Mouse (Mus musculus): ENCODE data around the gene Akt2.

Gene Akt2

GRCm38 (mm10) chr7:27591266-27592216 lies at the start of gene Akt2:
Akt2 (plus strand) TSS chr7:27591552.
- no peak for TF ChIP-seq GATA4 (IDR thresholded peaks at IDR 0.05; ENCODE audit: insufficient replicate concordance, low read length)

- no peak for TF ChIP-seq GATA4 (IDR thresholded peaks at IDR 0.05; ENCODE audit: insufficient replicate concordance, low read length)
Observed at GRCm38 (mm10) chr7:27541922-27542321, 49.4 kb upstream of the Akt2 start.

DNA sequence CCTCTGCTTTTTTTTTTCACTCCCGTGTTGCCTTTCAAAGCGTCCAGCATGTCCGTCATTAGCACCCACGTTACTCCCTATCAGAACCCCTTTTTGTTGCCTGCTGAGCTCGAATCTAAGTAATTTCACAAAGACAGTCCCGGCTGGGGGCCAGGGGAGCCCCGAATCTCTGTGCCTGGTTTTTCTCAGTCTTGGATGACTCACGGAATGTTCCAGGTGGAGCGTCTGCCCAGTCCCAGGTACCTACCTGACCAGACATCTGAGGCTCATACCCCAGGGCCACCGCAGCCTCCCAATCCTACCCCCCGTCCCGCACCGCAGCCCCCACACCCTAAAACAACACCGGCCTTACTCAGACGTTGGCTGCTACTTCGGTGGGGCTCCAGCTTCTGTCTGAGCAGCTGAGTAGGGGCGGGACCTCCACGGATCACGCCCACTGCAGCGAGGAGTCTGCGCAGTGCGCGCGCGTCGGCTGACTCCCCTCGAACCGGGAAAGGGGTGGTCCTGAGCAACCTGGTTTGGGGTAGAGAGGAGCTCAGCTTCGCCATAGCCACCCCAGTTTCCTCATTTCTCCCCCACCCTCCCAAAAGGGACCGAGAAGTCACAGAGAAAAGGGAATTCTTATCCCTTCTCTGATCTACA lies 48.8 kb upstream of the Akt2 start:
- TF ChIP-seq GATA4 (IDR thresholded peaks at IDR 0.05; ENCODE audit: insufficient replicate concordance, low read length): no peak

DNA sequence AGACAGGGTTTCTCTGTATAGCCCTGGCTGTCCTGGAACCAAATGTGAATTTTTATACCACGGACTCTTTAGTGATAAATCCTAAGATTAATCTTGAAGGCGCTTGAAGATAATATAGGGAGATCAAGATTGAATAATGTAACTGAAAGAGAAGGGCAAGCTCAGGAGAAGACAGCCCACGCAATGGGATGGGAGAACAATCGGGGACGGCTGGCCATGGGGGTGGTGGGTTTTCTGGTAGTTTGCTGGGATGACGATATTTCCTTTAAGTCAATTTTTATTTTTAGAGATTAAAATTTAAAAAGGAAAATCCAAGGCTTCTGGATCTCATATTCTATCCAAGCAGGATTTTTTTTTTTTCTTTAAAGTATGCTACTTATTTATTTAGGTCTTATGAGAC lies 48.3 kb upstream of the Akt2 start:
- TF ChIP-seq GATA4 (IDR thresholded peaks at IDR 0.05; ENCODE audit: insufficient replicate concordance, low read length): no peak

DNA sequence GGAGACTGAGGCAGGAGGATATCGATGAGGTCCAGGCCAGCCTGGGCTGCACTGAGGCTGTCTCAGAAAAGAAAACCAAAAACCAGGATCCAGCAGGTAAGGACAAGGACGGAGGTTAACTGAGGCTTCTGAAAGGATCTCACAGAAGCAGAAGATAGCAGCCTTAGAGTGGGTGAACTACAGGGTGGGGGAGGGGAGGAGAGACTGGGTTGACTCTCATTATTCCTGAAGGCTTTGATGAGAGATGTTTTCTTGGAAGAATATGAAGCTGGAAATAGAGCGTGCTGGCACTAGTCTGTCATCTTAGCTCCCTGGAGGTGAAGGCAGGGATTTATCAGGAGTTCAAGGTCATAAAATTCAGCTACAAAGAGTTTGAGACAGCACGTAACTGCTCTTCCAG lies 47.5 kb upstream of the Akt2 start:
- no peak for TF ChIP-seq GATA4 (IDR thresholded peaks at IDR 0.05; ENCODE audit: insufficient replicate concordance, low read length)

DNA sequence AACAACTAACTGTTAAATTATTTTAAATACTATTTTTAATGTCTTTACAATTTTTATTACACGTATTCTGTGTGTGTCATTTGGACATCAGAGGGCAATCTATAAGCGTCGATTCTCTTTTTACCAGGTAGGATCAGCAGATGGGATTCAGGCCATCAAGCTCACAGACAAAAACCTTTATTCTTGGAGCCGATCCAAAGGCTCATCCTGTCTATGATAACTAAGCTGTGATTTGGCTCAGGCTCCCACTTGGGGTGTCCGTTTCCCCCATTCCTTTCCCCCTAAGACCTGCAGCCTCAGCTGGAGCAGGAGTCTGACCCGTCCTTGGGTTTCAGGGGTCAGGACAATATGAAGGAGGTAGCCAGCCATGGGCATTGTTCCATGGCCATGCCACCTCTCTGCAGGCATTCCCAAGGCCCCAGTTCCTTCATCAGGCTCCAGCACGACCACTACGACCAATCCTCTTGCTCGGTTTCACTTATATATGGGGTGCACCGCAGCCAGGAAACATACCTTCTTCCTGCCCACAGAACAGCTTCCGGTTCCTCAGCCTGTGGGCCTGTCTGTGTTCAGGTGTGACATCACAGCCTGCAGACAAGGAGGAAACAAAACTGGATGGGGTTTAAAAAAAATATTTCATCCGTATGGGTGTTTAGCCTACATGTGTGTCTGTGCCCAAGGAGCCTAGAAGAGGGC lies 46.5 kb upstream of the Akt2 start:
- no peak for TF ChIP-seq GATA4 (IDR thresholded peaks at IDR 0.05; ENCODE audit: insufficient replicate concordance, low read length)

DNA sequence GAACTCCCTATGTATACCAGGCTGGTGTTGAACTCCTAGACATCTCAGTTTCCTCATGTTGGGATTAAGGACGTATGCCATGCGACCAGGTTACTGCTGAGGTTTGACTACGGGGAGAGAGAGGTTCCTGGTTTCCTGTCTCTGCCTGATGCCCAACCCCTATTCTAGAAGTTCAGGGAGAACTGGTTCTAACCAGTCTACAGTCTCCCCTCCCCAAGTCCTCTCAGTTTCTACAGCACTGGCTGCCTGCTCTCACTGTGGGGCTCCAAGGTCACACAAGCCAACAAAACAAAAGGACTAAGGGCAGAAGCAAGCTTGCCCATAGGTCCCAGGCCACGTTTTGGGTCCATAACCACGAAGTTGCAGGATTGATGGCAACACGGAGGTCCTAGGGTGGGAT lies 41.8 kb upstream of the Akt2 start:
- no peak for TF ChIP-seq GATA4 (IDR thresholded peaks at IDR 0.05; ENCODE audit: insufficient replicate concordance, low read length)

DNA sequence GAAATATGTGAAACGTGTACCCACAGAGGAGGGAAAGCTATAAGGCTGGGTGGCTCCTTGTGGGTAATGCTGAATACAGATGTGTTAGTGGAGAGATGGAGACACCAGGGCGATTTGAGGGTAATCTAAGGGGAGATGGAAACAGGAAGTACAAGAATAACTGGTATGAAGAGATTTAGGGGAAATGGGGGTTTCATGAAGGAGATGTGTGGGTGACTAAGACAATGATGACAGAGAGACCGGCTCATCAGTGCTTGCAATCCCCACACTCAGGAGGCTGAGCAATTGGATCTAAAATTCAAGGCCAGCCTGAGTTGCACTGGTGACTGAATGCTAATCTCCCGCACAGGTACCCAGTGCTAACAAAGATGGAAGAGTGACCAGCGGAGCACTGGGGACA lies 39.3 kb upstream of the Akt2 start:
- no peak for TF ChIP-seq GATA4 (IDR thresholded peaks at IDR 0.05; ENCODE audit: insufficient replicate concordance, low read length)

DNA sequence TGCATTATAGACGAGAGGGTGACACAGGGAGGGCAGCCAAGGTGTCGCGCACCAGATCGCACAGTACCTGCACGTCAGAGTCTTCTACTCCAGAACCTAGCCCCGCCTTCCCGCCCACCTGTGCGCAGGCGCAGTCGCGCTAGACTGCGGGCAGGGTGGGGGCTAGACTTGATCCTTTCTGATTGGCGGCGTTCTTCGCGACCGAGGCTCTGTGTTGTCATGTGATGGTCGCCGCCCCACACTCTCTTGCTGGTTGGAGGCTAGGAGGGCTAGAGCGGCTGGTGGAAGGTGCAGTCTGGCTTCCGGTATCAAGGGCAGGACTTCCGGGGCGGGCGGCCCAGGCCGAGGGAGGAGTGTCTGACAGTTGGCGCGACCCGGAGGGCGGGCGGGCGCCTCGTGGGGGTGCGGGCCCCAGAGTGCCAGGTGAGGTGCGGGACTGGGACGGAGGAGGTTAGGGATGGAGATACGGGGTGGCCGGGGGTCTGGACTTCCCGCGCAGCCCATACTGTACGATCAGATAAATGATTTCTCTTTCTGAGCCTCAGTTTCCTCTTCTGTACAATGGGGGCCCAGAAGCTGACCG lies 38.3 kb upstream of the Akt2 start, which contains the start of the genes Pld3 and 2310022A10Rik:
Pld3 (minus strand) TSS at position 288 of the 583 bp plus-strand sequence.
2310022A10Rik (plus strand) TSS at position 303 of the 583 bp plus-strand sequence.
- 0 out of 2 replicates have a peak, but pooled peaks have one; percentile 54 for TF ChIP-seq GATA4 (IDR thresholded peaks at IDR 0.05; ENCODE audit: insufficient replicate concordance, low read length)

DNA sequence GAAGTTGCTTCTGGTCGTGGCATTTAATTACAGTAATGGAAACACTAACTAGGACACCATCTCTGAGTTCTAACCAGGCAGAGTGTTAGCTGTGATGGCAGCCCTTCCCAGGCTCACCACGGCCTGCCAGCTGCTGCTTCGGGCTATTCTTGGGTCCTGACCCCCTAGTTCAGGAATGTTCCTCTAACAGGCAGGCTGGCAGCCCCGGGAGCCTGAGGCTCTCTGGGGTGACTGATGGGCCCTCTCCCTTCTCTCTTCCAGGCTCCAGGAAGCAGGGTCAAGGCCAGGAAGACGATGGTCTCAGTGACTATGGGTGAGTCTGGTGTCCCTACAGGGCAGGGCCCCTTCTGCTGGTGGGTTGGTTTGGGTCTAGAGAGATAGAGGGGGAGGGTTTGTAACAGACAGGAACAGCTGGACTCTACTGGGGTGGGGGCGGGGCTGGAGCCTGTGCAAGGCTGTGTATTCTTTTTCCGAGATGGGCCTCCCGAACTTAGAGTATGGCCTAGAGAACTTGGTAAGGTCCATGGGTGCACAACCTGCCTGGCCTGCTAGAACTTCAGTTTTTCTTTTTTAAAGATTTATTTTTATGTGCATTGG lies 31.0 kb upstream of the Akt2 start:
- TF ChIP-seq GATA4 (IDR thresholded peaks at IDR 0.05; ENCODE audit: insufficient replicate concordance, low read length): no peak

GRCm38 (mm10) chr7:27560978-27561377 lies 30.4 kb upstream of the Akt2 start:
- no peak for TF ChIP-seq GATA4 (IDR thresholded peaks at IDR 0.05; ENCODE audit: insufficient replicate concordance, low read length)

DNA sequence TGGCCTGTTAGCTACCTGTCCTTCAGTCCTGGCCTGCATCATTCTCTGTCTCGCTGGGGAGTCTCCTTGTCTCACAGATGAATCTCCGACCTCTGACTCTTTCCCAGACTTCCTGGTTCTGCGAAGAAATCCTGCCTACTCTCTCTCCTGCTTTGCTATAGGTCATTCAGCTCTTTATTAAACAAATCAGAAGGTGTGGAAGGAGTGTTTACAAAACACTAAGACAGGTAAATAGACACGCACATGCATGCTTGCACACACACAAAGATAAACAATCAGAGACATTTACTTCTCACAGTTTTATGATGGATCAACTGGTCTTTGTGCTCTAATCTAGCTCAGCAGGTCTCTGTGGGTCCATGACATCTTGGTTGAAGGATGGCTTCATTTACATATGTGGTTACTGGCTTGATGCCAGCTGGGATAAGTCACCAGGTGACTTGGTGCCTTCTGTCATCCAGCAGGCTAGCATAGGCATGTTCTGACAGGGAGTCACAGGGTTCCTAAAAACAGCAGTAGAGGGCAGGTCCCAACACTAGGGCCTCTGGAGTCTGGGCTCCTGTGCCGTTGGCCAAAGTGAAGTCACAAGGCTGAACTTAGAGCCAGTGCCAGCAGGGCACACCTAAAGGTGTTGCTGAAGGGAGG lies 21.6 kb upstream of the Akt2 start:
- no peak for TF ChIP-seq GATA4 (IDR thresholded peaks at IDR 0.05; ENCODE audit: insufficient replicate concordance, low read length)

GRCm38 (mm10) chr7:27572133-27572532 lies 19.2 kb upstream of the Akt2 start:
- no peak for TF ChIP-seq GATA4 (IDR thresholded peaks at IDR 0.05; ENCODE audit: insufficient replicate concordance, low read length)

Measured in liver, adult (tissue).